Mouse (Mus musculus) embryo, embryonic 11 days (tissue): ENCODE measurements around the gene Arhgdia.
A peak's percentile ranks its signal among the peaks of the same experiment; 100 is the strongest.
"Not testable (repeated sequence)": the region's sequence is repeated elsewhere in the genome, so short reads cannot be mapped to it uniquely, and the experiment has no call there.

Experiments
- DNase-seq: peaks from one replicate; pipeline ENCODE4 v3.0.0-alpha.2; 2015

Arhgdia gene

GRCm38 (mm10) chr11:120612763-120613162 is 31.3 kb upstream of the Arhgdia start:
- peak; percentile 62 for DNase-seq

- DNase-seq: no peak
Measured at GRCm38 (mm10) chr11:120610477-120611046, 29.1 kb upstream of the Arhgdia start.

DNA sequence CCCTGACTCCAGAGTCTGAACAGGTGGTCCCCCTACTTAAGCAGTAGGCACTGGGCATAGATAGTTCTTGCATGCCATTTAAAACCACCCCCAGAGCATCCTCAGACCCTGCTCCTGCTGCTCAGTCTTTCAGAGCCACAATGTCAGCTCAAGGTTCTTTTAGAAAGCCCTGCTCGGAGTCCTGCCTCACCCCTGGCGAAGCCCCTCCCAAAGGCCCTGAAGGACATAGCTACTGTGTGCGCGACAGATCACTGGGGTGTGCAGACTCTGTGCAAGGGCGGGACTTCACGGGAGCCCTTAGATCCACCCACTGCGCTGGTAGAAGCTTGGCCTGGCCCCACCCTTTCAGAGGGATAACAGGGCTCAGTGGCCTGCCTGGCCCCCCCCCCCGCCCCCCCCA is 27.8 kb upstream of the Arhgdia start:
- DNase-seq: peak; percentile 21

DNA sequence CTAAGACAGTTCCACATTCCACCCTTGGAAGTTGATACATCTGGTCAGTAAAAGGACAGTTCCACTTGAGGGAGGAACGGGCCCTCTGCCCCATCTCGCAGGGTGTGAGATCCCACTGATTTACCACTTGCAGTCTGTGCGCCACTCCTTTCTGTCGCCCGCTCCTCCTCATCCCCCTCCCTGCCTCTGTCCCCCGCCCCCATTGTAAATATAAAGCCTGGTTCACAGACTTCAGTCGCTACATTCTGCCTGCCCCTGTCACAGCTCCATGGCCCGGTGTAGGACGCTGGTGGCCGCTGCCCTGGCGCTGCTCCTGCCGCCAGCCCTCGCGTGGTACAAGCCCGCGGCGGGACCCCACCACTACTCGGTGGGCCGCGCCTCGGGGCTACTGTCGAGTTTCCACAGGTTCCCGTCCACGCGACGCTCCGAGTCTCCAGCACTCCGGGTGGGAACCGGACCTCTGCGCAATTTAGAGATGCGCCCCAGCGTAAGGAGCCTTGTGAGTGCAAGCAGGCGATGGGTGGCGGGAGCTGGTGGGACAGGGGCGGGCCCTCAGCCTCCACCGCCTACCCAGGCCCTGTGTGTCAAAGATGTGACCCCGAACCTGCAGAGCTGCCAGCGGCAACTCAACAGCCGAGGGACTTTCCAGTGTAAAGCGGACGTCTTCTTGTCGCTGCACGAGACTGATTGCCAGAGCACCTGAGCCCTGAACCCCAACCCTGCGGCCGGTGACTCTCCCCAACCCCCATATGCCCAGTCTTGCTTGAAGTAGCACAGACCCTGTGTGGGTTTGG is 27.0 kb upstream of the Arhgdia start, which contains the start of gene Npb:
Gene Npb (plus strand): TSS at position 237 of the 794 bp plus-strand sequence.
- peak; percentile 22 for DNase-seq

DNA sequence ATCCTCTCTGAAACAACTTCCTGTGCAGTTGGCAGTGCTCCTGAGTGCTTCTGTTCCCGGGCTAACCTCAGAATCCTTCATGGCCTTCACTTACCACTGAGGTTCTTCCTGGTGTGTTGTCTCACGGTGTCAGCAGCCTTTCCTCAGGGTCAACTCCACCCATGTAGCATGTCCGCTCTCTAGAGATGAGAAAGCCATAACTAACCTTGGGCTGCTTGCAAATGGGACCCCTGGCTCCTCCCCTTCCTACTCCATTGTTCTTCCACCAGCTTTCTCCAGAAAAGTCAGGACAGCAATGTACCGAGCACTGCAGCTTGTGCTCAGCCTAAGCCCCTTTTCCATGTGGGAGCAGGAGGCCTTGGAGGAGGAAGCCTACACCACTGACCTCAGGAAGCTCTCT is 25.3 kb upstream of the Arhgdia start:
- no peak for DNase-seq

DNA sequence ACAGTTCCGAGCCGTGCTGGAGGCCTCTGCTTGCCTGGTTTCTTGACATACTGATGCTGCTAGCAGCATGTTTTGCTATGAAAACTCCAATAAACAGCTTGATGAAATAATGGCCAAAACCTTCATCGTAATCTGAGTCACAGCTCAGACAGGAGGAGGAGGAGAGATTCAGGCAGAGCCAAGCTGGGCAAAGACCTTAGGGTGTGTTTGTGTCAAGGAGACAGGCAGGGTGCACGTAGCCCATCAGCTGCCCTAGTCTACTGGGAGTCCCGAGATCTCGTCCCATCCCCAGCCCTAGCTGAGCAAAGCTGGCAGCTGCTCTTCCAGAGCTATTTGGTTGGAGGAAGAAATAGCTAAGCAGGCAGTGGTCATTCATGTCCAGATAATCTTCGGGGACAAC is 24.2 kb upstream of the Arhgdia start:
- DNase-seq: no peak

DNA sequence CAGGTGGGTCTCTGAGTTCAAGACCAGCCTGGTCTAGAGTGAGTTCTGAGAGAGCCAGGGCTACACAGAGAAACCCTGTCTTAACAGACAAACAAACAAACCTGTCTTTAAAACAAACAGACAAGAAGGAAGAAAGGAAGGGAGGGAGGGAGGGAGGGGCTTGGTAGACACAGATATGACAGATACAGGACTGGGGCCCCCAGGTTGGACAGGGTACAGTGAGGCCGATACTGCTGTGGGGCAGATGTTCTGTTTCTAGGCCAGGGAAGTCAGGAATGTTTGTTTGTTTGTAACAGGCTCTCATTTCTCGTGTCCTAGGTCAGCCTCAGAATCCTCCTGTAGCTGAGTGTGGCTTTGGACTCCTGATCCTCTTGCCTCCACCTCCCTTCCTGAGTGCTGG is 22.1 kb upstream of the Arhgdia start:
- no peak for DNase-seq

GRCm38 (mm10) chr11:120600716-120601115 is 19.3 kb upstream of the Arhgdia start:
- DNase-seq: no peak

- DNase-seq: no peak
Measured at GRCm38 (mm10) chr11:120598990-120599549, 17.6 kb upstream of the Arhgdia start.

GRCm38 (mm10) chr11:120598283-120598989 is 17.0 kb upstream of the Arhgdia start, which contains the start of the genes Alyref and Anapc11:
Gene Alyref (minus strand): TSS chr11:120598365.
Gene Anapc11 (plus strand): TSS chr11:120598421.
- peak; percentile 99 for DNase-seq

GRCm38 (mm10) chr11:120597240-120598235 is 16.1 kb upstream of the Arhgdia start:
- peak; percentile 24 for DNase-seq

- no peak for DNase-seq
Measured at GRCm38 (mm10) chr11:120588531-120588930, 7.1 kb upstream of the Arhgdia start.

- no peak for DNase-seq
Measured at GRCm38 (mm10) chr11:120583937-120584336, 2.5 kb upstream of the Arhgdia start.

- not testable (repeated sequence) for DNase-seq
Measured at GRCm38 (mm10) chr11:120582982-120583293, 1.5 kb upstream of the Arhgdia start.

DNA sequence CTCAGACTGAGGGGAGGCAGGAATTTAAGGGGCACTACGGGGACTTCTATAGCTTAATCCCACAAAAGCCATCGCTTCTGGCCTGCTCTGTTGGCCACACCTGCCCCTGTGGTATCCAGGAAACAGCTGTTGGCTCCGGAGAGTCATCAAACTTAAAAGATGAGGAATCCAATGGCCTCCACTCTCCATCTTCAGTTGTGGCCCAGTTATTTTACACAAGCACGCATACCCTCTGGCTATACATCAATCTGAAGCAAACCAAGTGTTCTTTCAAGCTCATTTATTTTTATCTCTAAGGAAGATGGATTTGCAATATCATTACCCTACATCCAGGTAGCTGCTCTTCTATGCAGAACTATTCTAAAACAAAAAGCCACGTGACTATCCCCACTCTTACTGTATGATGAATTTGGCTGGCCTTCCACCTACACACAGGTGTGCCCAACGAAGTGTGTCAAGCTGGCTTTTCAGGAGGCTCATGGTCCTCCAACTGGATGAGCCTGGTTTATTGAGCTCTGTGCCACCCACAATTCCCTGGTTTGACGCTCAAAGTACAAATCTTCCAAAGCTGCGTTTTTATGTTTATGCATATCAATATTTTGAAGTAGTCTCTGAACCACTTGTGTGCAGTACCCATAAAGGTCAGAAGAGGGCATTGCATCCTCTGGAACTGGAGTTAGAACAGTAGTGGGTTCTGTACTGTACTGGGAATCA is 1.0 kb upstream of the Arhgdia start:
- peak; percentile 22 for DNase-seq

GRCm38 (mm10) chr11:120580871-120581331 is 523 bp downstream of the Arhgdia start:
- peak; percentile 65 for DNase-seq

- DNase-seq: no peak
Measured at GRCm38 (mm10) chr11:120580190-120580589, 1.2 kb downstream of the Arhgdia start.

GRCm38 (mm10) chr11:120579316-120580107 is 1.9 kb downstream of the Arhgdia start:
- DNase-seq: peak; percentile 84

DNA sequence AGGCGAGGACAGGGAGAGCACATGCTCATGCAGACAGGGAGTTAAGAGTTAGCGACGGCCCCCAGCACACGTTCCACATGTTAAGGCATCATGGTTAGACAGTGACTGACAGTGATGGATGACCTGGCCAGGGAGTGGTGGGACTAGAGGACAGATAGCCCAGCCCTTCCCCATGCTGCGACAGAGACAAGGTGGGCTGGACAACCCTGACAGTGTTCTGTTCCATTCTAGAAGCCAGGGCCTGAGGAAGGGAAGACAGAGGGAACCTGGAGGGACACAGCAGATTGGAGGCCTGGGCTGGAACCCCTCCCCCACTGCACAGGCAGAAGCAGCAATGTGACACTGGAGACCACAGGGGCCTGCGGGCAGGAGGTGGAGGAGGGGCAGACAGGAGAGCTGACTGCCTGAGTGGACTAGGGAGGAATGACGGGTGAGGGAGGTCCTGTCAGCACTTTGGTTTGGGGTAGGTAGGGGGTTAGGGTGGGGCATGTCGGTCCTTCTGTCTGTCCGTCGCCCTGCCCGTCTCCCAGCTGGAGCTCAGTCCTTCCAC is 2.7 kb downstream of the Arhgdia start:
- no peak for DNase-seq

DNA sequence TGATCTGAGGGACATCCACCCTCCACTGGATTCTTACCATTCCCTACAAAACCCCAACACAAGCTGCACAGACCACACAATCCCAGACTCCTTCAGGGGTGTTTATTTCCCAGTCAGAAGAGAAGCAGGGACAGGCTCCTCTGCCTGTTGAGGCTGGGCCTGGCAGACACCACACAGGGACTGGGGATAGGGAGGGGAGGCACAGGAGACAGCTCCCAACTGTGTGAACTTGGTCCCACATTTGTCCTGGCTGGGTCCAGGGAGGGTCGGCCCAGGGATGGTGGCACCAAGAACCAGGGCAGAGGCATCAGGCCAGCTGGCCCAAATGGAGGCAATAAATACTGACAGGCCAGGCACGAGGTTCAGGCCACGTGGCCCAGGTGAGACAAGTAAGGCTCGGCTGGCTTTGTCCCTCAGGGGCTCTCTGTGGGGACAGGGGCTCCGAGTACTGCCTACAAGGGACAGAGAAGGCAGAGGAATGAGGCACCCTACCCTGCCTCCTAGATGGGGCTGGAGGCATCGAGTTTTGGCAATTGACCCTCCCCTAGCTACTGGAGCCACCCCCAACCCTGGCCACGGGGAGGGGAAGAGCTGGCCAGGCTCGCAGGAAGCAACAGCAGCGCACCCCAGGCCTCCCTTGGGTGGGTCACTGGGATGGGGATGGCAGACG is 3.3 kb downstream of the Arhgdia start:
- DNase-seq: no peak
